Mouse (Mus musculus) liver, embryonic 11.5 days (tissue): ENCODE results near the gene Hmbs. TPM values are rescaled to one million over a fixed set of nuclear protein-coding genes. Genes with fewer than 3 reads are reported as not detected.
"Not testable (repeated sequence)": the region's sequence is repeated elsewhere in the genome, so short reads cannot be mapped to it uniquely, and the experiment has no call there.

Experiments used
- ATAC-seq: fragments of 200-750 bp; cut with Nextera tagmentation; replicated peaks from 2 replicates; pipeline ENCODE4 v1.8.0; 2017; ENCODE audit warnings: moderate number of reproducible peaks, mild to moderate bottlenecking, moderate TSS enrichment, moderate library complexity; ENCODE audit not compliant: low FRiP score
- DNase-seq: peaks from one replicate; pipeline ENCODE4 v3.0.0-alpha.2; 2017; ENCODE audit warnings: low spot score
- H3K27ac ChIP-seq: fragments of 300-500 bp; sonication (generic); 2 replicates; pipeline ENCODE4 v1.5.1; 2014; ENCODE audit warnings: mild to moderate bottlenecking, low read depth, low read length, control low read depth
- H3K27me3 ChIP-seq: fragments of 300-500 bp; sonication (generic); replicated peaks from 2 replicates; pipeline ENCODE4 v1.6.1; 2014; ENCODE audit warnings: low read length, mixed read lengths; ENCODE audit not compliant: control insufficient read depth, insufficient read depth
- H3K36me3 ChIP-seq: fragments of 300-500 bp; sonication (generic); 2 replicates; pipeline ENCODE4 v1.6.1; 2014; ENCODE audit warnings: mild to moderate bottlenecking, low read length, moderate library complexity, mixed read lengths; ENCODE audit not compliant: control insufficient read depth, insufficient read depth
- H3K4me1 ChIP-seq: fragments of 300-500 bp; sonication (generic); replicated peaks from 2 replicates; pipeline ENCODE4 v1.6.1; 2014; ENCODE audit warnings: low read length, mixed read lengths; ENCODE audit not compliant: control insufficient read depth, insufficient read depth
- H3K4me2 ChIP-seq: fragments of 300-500 bp; sonication (generic); 2 replicates; pipeline ENCODE4 v1.6.1; 2014; ENCODE audit warnings: mild to moderate bottlenecking, control low read depth, moderate library complexity
- H3K4me3 ChIP-seq: fragments of 300-500 bp; sonication (generic); 2 replicates; pipeline ENCODE4 v1.5.1; 2014; ENCODE audit warnings: low read depth, low read length, control low read depth
- H3K9ac ChIP-seq: fragments of 300-500 bp; sonication (generic); 2 replicates; pipeline ENCODE4 v1.6.1; 2014; ENCODE audit warnings: low read depth, low read length, control low read depth
- H3K9me3 ChIP-seq: fragments of 300-500 bp; sonication (generic); 2 replicates; pipeline ENCODE4 v1.6.1; 2016; ENCODE audit warnings: low read length, inconsistent platforms, mixed read lengths; ENCODE audit not compliant: control insufficient read depth
- WGBS: fragments of 180-500 bp; shearing (Covaris S2); extraction: QIAGEN DNeasy Blood & Tissue Kit; methylation state at CpG from one replicate; pipeline ENCODE4 v1.1.7; 2014; 5-methylcytosine and 5-hydroxymethylcytosine counted together
- polyA plus RNA-seq: library from polyadenylated mRNA; unstranded; fragments of >200 nt; fragmentation: Nextera tagmentation; extraction: Ambion mirVana; gene quantifications from 2 replicates; pipeline ENCODE4 v1.2.1, GENCODE M21; 2014

Hmbs gene
- polyA plus RNA-seq, 1 experiment from 2014 or later: 879 TPM

- Histone ChIP-seq H3K36me3 (peaks cover 39% of the 10 kb centered on the region), H3K4me3 (peak overlapping the region; percentile 96), H3K4me2 (peak overlapping the region; percentile 91), H3K27me3 (no peaks in the 10 kb centered on the region), H3K27ac (0 out of 2 replicates have a peak overlapping the region, but pooled peaks have one; percentile 21), H3K9me3 (no peaks in the 10 kb centered on the region), H3K9ac (no peak overlapping the region; the same call in 1 of the 2 replicates), H3K4me1 (peaks cover 20% of the 10 kb centered on the region)
- WGBS: 87% methylated on average over 5 of the region's 5 CpGs
- no peak for ATAC-seq
- no peak for DNase-seq
Observed at GRCm38 (mm10) chr9:44338574-44338973, 5.5 kb downstream of the Hmbs start.

GRCm38 (mm10) chr9:44337436-44338169, 6.4 kb downstream of the Hmbs start:
- Histone ChIP-seq H3K4me2 (peak overlapping the region; percentile 91), H3K4me1 (peaks cover 13% of the 10 kb centered on the region), H3K4me3 (peak overlapping the region; percentile 96), H3K9me3 (no peaks in the 10 kb centered on the region), H3K9ac (peak overlapping the region; percentile 51), H3K27ac (peak overlapping the region; percentile 33), H3K27me3 (no peaks in the 10 kb centered on the region), H3K36me3 (peaks cover 47% of the 10 kb centered on the region)
- DNase-seq: no peak
- 70% methylated on average over 9 of the region's 9 CpGs for WGBS
- no peak for ATAC-seq

- H3K36me3 ChIP-seq: peaks cover 50% of the 10 kb centered on the region
- H3K4me2 ChIP-seq: peak overlapping the region; percentile 91
- no peak for ATAC-seq
- no peak for DNase-seq
- no peaks in the 10 kb centered on the region for H3K9me3 ChIP-seq
- no peaks in the 10 kb centered on the region for H3K27me3 ChIP-seq
- peak overlapping the region; percentile 51 for H3K9ac ChIP-seq
- H3K27ac ChIP-seq: peak overlapping the region; percentile 33
- peaks cover 11% of the 10 kb centered on the region; the same call in 1 of the 2 replicates for H3K4me1 ChIP-seq
- H3K4me3 ChIP-seq: peak overlapping the region; percentile 96
- WGBS: 63% methylated on average over 3 of the region's 3 CpGs
Observed at GRCm38 (mm10) chr9:44336964-44337363, 7.1 kb downstream of the Hmbs start.

- peaks cover 11% of the 10 kb centered on the region; the same call in 1 of the 2 replicates for H3K4me1 ChIP-seq
- peak overlapping the region; percentile 51 for H3K9ac ChIP-seq
- peak overlapping the region; percentile 96 for H3K4me3 ChIP-seq
- not testable (repeated sequence) for ATAC-seq, DNase-seq, H3K9me3 ChIP-seq, H3K27me3 ChIP-seq
- 39% methylated on average over 4 of the region's 4 CpGs for WGBS
- H3K36me3 ChIP-seq: peaks cover 51% of the 10 kb centered on the region
- H3K4me2 ChIP-seq: peak overlapping the region; percentile 91
- H3K27ac ChIP-seq: peak overlapping the region; percentile 33; the same call in 1 of the 2 replicates
Observed at GRCm38 (mm10) chr9:44336513-44336912, 7.5 kb downstream of the Hmbs start.

GRCm38 (mm10) chr9:44336093-44336406, 8.0 kb downstream of the Hmbs start:
- ATAC-seq (no peak), DNase-seq (no peak)
- Histone ChIP-seq H3K4me1 (peaks cover 11% of the 10 kb centered on the region; the same call in 1 of the 2 replicates), H3K9me3 (no peaks in the 10 kb centered on the region), H3K36me3 (peaks cover 56% of the 10 kb centered on the region), H3K9ac (peak overlapping the region; percentile 99), H3K27me3 (no peaks in the 10 kb centered on the region), H3K4me2 (peak overlapping the region; percentile 91), H3K4me3 (peak overlapping the region; percentile 96), H3K27ac (peak overlapping the region; percentile 100)
- WGBS: 4% methylated on average over 5 of the region's 5 CpGs

GRCm38 (mm10) chr9:44335331-44336092, 8.5 kb downstream of the Hmbs start:
- ATAC-seq (peak; percentile 6), DNase-seq (peak; percentile 72)
- Histone ChIP-seq H3K9me3 (no peaks in the 10 kb centered on the region), H3K4me2 (peak overlapping the region; percentile 91), H3K4me1 (peaks cover 11% of the 10 kb centered on the region; the same call in 1 of the 2 replicates), H3K4me3 (peak overlapping the region; percentile 96), H3K27me3 (no peaks in the 10 kb centered on the region), H3K27ac (peak overlapping the region; percentile 100), H3K36me3 (peaks cover 58% of the 10 kb centered on the region), H3K9ac (peak overlapping the region; percentile 99)
- WGBS: under 1% methylated on average over 50 of the region's 50 CpGs

GRCm38 (mm10) chr9:44334396-44335330, 9.4 kb downstream of the Hmbs start, which contains the start of gene H2afx:
H2afx (plus strand) TSS chr9:44334694.
- peaks cover 8% of the 10 kb centered on the region; the same call in 1 of the 2 replicates for H3K4me1 ChIP-seq
- H3K9ac ChIP-seq: peak within 1 kb of the TSS; percentile 99
- H3K27ac ChIP-seq: peak within 1 kb of the TSS; percentile 100
- H3K4me3 ChIP-seq: peak within 1 kb of the TSS; percentile 96
- H3K27me3 ChIP-seq: no peaks in the 10 kb centered on the region
- peak; percentile 99 for DNase-seq
- WGBS: under 1% methylated on average over 91 of the region's 91 CpGs
- peaks cover 54% of the 10 kb centered on the region for H3K36me3 ChIP-seq
- ATAC-seq: peak; percentile 89
- no peaks in the 10 kb centered on the region for H3K9me3 ChIP-seq
- peak within 1 kb of the TSS; percentile 91 for H3K4me2 ChIP-seq
